Mouse (Mus musculus) embryo, embryonic 11 days (tissue): ENCODE data around the gene Kmt5c.

ENCODE experiments used
- DNase-seq: peaks from one replicate; pipeline ENCODE4 v3.0.0-alpha.2; 2015

Gene Kmt5c

GRCm38 (mm10) chr7:4739544-4740275 is at the start of gene Kmt5c:
Gene Kmt5c, plus strand, starts transcription at chr7:4740115.
- DNase-seq: peak; percentile 99

GRCm38 (mm10) chr7:4690387-4690786 is 49.5 kb upstream of the Kmt5c start, which contains the start of gene Brsk1:
Gene Brsk1, plus strand, starts transcription at chr7:4690604.
- peak; percentile 93 for DNase-seq

DNA sequence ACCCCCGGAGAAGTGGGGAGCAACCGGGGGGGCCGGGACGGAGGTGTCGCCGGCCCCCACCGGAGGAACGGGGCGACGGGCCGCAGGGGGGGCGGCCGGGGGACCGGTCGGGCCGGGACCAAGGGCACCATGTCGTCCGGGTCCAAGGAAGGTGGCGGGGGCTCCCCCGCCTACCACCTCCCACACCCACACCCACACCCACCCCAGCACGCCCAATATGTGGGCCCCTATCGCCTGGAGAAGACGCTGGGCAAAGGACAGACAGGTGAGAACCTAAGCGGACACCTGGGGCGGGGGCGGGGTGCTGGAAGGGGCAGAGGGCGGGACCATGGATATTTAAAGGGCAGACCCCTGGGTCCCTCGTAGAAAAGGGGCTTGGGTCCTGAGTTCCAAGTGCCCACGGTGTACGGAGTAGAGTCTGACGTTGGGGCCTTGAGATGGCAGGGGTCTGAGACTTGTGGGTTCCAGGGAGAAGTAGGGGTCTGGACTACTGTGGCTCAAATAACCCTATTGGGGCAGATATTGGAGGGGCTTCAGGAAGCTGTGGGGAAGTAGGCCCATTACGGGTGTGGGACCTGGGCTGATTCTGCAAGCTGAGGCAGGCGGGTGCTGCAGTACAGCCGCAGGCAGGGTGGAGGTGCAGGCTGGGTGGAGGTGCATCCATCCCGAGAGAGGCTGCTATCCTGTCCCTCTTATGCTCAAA is 48.8 kb upstream of the Kmt5c start:
- peak; percentile 41 for DNase-seq

GRCm38 (mm10) chr7:4693004-4693403 is 46.9 kb upstream of the Kmt5c start:
- no peak for DNase-seq

DNA sequence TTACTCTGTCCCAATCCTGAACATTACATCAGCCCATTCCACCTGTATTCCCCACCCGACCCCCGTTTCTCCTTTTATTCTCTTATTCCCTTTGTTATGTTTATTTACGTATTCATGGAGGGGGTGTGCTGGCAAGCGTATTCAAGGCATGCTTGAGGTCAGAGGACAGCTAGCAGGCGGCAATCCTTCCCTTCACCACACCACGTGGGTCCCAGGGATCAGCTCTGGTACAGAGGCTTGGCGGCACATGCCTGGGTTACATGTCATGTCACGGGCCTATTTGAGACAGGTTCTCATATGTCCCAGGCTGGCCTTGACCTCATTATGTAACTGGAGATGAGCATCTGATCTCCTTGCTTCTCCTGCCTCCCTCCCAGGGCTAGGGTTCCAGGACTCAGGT is 37.6 kb upstream of the Kmt5c start:
- DNase-seq: peak; percentile 36

GRCm38 (mm10) chr7:4703195-4703594 is 36.7 kb upstream of the Kmt5c start:
- no peak for DNase-seq

- DNase-seq: peak; percentile 57
Observed at GRCm38 (mm10) chr7:4705098-4705497, 34.8 kb upstream of the Kmt5c start.

DNA sequence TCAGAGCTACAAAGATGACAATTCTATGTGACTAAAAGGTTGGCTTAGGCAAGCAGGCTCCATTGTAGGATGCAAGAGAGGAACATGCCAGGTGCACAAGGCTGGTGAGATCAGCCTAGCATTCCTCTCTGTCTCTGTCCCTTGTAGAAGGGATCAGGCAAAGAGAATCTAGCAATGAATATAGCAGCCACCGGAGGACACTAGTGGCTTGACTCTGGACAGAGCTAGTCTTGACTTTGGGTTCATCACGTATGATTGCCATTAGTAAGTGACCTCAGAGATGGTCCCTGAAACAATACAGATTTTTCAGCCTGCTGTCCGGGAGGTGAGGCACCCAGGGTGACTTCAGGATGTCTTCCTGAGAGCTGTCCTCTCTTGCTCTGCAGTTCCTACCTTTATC is 27.3 kb upstream of the Kmt5c start:
- no peak for DNase-seq

DNA sequence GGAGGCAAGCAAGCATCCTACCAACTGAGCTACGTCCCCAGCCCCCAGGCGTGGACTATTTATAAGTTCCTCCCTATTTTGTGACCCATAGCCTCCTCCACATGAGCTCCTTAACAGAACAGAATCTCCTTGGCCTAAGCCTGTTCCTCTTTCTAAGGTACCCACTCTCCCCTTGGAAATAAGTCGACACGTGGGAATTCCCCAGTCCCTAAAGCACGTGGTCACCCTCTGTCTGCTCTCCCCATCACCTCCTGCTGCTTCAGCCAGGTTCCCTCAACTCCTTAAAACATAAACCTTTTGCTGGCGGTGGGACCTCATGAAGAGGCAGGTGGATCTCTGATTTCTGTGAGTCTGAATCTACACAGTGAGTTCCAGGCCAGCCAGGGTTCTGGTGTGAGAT is 23.0 kb upstream of the Kmt5c start:
- DNase-seq: no peak

GRCm38 (mm10) chr7:4719276-4719675 is 20.6 kb upstream of the Kmt5c start:
- no peak for DNase-seq

DNA sequence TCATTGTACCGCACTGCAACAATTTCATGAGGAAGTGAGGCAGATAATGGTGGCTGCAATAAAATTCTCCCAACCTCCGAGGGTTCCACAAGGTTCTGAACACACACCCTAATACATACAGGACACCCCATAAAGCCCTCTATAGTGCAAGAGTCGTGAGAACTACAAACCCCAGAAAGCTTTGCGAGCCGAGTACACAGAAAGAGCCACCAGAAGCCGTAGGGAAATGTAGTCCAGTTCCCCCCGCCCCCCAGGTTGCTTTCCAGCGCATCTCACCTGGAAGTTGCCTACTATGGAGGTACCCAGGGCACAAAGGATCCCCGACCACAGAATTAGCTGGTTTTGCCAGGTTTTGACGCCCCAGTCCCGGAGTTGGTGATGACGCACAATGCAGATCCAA is 16.4 kb upstream of the Kmt5c start:
- DNase-seq: peak; percentile 39

DNA sequence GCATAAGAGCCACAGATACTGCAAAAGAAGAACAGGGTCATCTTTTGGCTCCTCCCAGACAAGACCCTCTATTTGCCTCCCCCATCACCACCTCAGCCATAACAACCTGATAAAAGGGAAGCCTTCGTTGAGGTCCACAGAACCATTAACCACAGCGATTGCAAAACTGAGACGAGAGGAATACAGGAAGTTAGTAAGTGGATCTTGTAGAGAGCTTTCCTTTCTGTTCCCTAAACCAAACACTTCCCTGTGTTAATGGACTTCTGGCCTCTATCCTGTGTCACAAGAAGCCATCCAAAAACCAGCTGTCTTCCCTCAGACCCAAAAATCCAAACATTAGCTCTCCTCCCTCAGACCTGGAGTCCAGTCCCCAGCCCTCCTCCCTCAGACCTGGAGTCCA is 15.6 kb upstream of the Kmt5c start:
- DNase-seq: no peak

GRCm38 (mm10) chr7:4725169-4725568 is 14.7 kb upstream of the Kmt5c start, which contains the start of gene Tmem150b:
Gene Tmem150b, minus strand, starts transcription at chr7:4725249.
- no peak for DNase-seq

DNA sequence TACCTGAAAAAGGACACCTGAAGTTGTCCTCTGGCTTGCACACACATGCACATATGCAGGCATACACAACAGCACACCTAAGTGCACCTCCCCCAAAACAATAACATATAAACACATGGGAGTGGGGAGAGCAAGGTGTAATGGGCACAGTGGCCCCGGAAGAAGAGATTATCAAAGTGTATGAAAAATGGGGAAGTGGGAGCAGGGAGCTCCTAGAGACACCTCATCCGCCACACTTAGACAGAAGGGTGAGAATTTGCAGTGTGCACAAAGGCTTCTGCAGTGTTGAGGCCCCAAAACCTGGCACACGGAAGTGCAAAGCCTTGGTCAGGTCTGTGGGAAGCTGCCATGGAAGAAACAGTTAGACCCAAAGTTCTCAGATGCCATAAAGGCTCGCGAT is 8.8 kb upstream of the Kmt5c start:
- no peak for DNase-seq

DNA sequence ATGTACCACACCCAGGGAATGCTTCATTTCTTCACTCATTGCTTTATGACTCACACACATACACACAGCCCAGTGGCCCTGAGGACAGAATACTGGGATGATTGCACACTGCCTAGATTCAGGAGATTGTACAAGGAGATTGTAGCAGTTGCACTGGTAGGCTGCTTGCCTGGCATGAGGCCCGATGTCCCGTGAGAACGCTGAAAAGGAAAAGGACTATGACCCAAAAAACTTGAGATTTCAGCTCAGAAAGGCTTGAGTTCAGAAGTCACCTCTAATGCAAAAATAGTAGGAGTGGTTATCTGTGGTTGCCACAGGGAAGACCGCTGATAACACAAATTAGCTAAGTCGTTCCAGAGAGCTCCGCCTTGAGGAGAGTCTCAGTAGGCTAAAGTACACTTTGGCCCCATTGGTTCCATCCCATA is 6.9 kb upstream of the Kmt5c start:
- DNase-seq: no peak

DNA sequence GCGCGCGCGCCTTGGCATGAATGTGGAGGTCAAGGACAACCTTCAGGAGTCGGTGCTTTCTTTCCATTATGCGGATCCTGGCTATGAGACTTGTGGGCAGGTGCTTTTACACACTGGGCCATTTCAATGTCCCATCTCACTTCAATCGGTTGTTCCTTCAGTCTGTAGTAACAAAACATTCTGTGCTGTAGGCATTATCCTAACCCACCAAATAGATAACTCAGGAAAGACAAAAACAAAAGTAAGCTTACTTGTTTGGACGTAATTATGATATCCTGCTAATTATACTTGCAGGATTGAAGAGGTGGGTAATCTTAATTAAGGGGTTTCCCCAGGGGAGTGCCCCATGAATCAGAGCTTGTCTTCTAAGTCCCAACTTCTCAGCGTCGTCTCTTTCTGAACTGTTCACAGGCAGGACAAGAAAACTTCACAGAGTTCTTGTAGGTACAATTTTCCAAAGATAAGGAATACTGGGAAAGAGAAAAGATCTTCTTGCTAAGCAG is 823 bp upstream of the Kmt5c start:
- peak; percentile 6 for DNase-seq

DNA sequence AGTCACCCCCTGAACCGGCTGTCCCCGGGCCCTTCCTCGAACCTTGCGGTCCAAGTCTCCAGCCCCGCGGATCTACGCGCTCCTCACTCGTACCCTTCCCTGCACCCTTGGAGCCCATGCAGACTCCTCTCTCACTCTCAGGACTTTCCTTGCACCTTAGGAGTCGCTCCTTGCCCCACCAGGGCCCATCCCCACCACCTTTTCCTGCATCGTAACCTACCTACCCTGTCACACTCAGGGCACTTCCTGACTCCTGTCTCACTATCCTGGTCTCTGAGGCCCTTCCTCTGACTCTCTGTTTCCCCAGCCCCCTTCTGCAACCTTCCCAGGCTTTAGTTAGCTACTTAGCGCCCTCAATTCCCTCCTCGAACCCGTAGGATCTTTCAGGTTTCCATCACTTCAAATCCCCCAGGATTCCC is 403 bp downstream of the Kmt5c start:
- DNase-seq: peak; percentile 29

- peak; percentile 67 for DNase-seq
Observed at GRCm38 (mm10) chr7:4741151-4741550, 1.2 kb downstream of the Kmt5c start.

GRCm38 (mm10) chr7:4741672-4742481 is 2.0 kb downstream of the Kmt5c start:
- no peak for DNase-seq

DNA sequence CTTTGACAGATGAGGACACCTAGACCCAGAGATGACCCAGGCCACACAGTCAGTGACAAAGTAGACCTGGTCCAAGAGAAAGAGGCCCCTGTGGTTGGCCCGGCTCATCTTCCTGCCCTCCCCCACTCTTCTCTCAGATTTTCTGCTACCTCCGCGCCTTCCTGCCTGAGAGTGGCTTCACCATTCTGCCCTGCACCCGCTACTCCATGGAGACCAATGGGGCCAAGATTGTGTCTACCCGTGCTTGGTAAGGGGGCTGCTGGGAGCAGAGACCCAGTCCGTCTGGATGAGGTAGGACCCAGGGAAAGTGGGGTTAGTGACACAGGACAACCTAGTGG is 2.5 kb downstream of the Kmt5c start:
- no peak for DNase-seq

DNA sequence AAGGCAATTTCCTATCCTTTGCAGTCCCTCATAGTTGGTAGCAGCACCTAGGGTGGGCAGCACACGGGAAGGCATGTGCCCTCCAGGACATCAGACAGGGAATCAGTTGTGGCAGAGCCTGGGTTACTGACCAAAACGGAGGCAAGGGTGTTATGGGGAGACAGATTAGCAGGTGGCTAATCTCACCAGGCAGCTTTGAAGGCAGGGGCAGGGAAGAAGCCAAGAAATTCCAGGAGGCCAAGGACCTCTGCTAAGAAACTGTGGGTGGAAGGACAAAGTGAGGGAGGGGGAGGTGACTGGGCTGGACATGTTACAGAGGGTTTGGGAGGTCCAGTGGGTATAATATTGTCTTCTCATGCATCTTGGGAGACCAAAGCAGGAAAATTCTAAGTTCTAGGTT is 3.4 kb downstream of the Kmt5c start:
- DNase-seq: no peak

GRCm38 (mm10) chr7:4744886-4745285 is 5.0 kb downstream of the Kmt5c start:
- no peak for DNase-seq

GRCm38 (mm10) chr7:4746326-4746980 is 6.5 kb downstream of the Kmt5c start:
- no peak for DNase-seq
